Mouse (Mus musculus) MEL (cell line): ENCODE data around the gene Agxt.

Experiments used
- CHD1 ChIP-seq: IDR thresholded peaks from 2 replicates; pipeline ENCODE4 v1.6.1; 2012; ENCODE audit warnings: low read depth, mild to moderate bottlenecking, inconsistent platforms, low read length, improper control_type of control experiment
- CTCF ChIP-seq, 3 experiments: IDR thresholded peaks in 2 of 3; conservative IDR thresholded peaks in 1 of 3; 2 replicates each; pipeline ENCODE4 v1.5.1; 2011 to 2012; ENCODE audit warnings: low read length in 3 of 3, low read depth in 2 of 3, mild to moderate bottlenecking in 2 of 3, improper control_type of control experiment in 1 of 3, inconsistent platforms in 1 of 3, mixed read lengths in 1 of 3, moderate library complexity in 1 of 3; ENCODE audit not compliant: control insufficient read depth in 1 of 3, insufficient read depth in 1 of 3, poor library complexity in 1 of 3, severe bottlenecking in 1 of 3
- ELF1 ChIP-seq: IDR thresholded peaks from 2 replicates; pipeline ENCODE4 v1.6.1; 2014; ENCODE audit warnings: low read depth, mild to moderate bottlenecking, inconsistent platforms, low read length, improper control_type of control experiment, moderate library complexity
- EP300 ChIP-seq, 2 experiments: IDR thresholded peaks; 2 replicates each; pipeline ENCODE4 v1.6.1; 2011; ENCODE audit warnings: improper control_type of control experiment in 2 of 2, low read length in 2 of 2, low read depth in 1 of 2, mild to moderate bottlenecking in 1 of 2
- MAX ChIP-seq: IDR thresholded peaks from 2 replicates; pipeline ENCODE4 v1.6.1; 2011; ENCODE audit warnings: low read length, improper control_type of control experiment
- MYC ChIP-seq: IDR thresholded peaks from 2 replicates; pipeline ENCODE4 v1.6.1; 2011; ENCODE audit warnings: low read depth, mild to moderate bottlenecking, low read length, improper control_type of control experiment, moderate library complexity
- POLR2A ChIP-seq, 2 experiments: IDR thresholded peaks; 2 replicates each; pipeline ENCODE4 v1.6.1; 2011 to 2012; ENCODE audit warnings: low read length in 2 of 2, mild to moderate bottlenecking in 2 of 2, control low read depth in 1 of 2, improper control_type of control experiment in 1 of 2, low read depth in 1 of 2, moderate library complexity in 1 of 2; ENCODE audit not compliant: control insufficient read depth in 1 of 2, insufficient read depth in 1 of 2, poor library complexity in 1 of 2
- POLR2AphosphoS2 ChIP-seq: IDR thresholded peaks from 2 replicates; pipeline ENCODE4 v1.6.1; 2011; ENCODE audit warnings: low read length, improper control_type of control experiment
- TAL1 ChIP-seq: IDR thresholded peaks from 2 replicates; pipeline ENCODE4 v1.6.1; 2012; ENCODE audit warnings: mild to moderate bottlenecking, inconsistent platforms, low read length, moderate library complexity, mixed read lengths
- UBTF ChIP-seq: IDR thresholded peaks from 2 replicates; pipeline ENCODE4 v1.6.1; 2012; ENCODE audit warnings: low read depth, mild to moderate bottlenecking, inconsistent platforms, low read length, improper control_type of control experiment, moderate library complexity, borderline replicate concordance; ENCODE audit not compliant: insufficient read depth
- ZC3H11A ChIP-seq: IDR thresholded peaks from 2 replicates; pipeline ENCODE4 v1.6.1; 2012; ENCODE audit warnings: low read depth, mild to moderate bottlenecking, inconsistent platforms, low read length, improper control_type of control experiment
- ZKSCAN1 ChIP-seq: IDR thresholded peaks from 2 replicates; pipeline ENCODE4 v1.6.1; 2012; ENCODE audit warnings: low read depth, mild to moderate bottlenecking, inconsistent platforms, low read length, improper control_type of control experiment, moderate library complexity

DNA sequence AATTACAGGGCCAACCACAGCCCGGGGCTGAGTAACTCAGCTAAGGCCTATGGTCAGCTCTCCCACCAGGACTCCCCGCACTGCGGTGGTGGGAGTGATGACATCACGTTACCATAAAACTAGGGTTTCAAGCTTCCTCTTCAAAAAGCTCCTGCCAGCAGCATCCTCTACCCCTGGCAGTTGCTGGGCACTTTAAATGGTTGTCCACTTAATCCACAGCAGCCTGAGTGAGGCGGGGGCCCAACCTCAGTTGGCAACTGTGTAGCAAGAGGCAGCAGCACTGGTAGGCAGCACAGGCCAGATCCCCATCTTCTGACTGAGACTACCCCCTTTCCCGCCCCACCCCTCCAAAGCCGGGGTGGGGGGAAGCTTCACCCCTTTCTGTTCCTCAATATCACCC is 32.3 kb upstream of the Agxt start:
- TF ChIP-seq ELF1 (no peak), UBTF (no peak), CHD1 (no peak), EP300 (IDR thresholded peaks at IDR 0.05; ENCODE audit: low read depth in 1 of 2, low read length in 2 of 2) (no peak), ZKSCAN1 (no peak), TAL1 (no peak), CTCF (IDR thresholded peaks at IDR 0.05 in 2 of 3, conservative IDR thresholded peaks at IDR 0.05 in 1 of 3; ENCODE audit: control insufficient read depth in 1 of 3, insufficient read depth in 1 of 3, low read depth in 2 of 3, low read length in 3 of 3, poor library complexity in 1 of 3, severe bottlenecking in 1 of 3) (no peak), POLR2A (IDR thresholded peaks at IDR 0.05; ENCODE audit: control insufficient read depth in 1 of 2, insufficient read depth in 1 of 2, low read depth in 1 of 2, low read length in 2 of 2, poor library complexity in 1 of 2) (no peak), MYC (no peak), MAX (no peak), POLR2AphosphoS2 (no peak), ZC3H11A (no peak)
